Mouse (Mus musculus) megakaryocyte-erythroid progenitor cell, adult 5 weeks (primary cell): ENCODE results near the gene Olfr133. TPM values are rescaled to one million over a fixed set of nuclear protein-coding genes. Genes with fewer than 3 reads are reported as not detected.

ENCODE experiments used
- polyA plus RNA-seq: library from polyadenylated mRNA; stranded (reverse); fragments of >175 nt; gene quantifications from 2 replicates; pipeline ENCODE4 v1.2.3, GENCODE M21; 2012

Gene Olfr133
- polyA plus RNA-seq = not detected in 2 replicates

GRCm38 (mm10) chr17:38144981-38145380 is at the start of gene Olfr133:
Gene Olfr133 (plus strand): TSS chr17:38145281.

GRCm38 (mm10) chr17:38134426-38134825 is 10.7 kb upstream of the Olfr133 start, which contains the start of gene Olfr132:
Gene Olfr132 (minus strand): TSS chr17:38134526.

GRCm38 (mm10) chr17:38171088-38171487 is 26.0 kb downstream of the Olfr133 start, which contains the start of gene Olfr134:
Gene Olfr134 (plus strand): TSS chr17:38171388.

Other genes starting within 250 kb of the Olfr133 start
- 0.01 TPM in 1 of 2 replicates, not detected in the other for gene Olfr127, start 244.8 kb upstream of the Olfr133 start, polyA plus RNA-seq
- gene Olfr128, start 224.7 kb upstream of the Olfr133 start, polyA plus RNA-seq = not detected in 2 replicates
- not detected in 2 replicates for gene Olfr761, start 192.2 kb upstream of the Olfr133 start, polyA plus RNA-seq
- not detected in 2 replicates for gene Olfr129, start 85.2 kb upstream of the Olfr133 start, polyA plus RNA-seq
- not detected in 2 replicates for gene Olfr130, start 81.4 kb upstream of the Olfr133 start, polyA plus RNA-seq
- gene Olfr131, start 56.6 kb upstream of the Olfr133 start, polyA plus RNA-seq = not detected in 2 replicates
- gene Olfr132, start 10.8 kb upstream of the Olfr133 start, polyA plus RNA-seq = not detected in 2 replicates
- gene Olfr134, start 26.1 kb downstream of the Olfr133 start, polyA plus RNA-seq = not detected in 2 replicates
- gene Olfr135, start 59.1 kb downstream of the Olfr133 start, polyA plus RNA-seq = not detected in 2 replicates
- gene Olfr138, start 115.8 kb downstream of the Olfr133 start, polyA plus RNA-seq = not detected in 2 replicates
- not detected in 2 replicates for gene Olfr137, start 162.3 kb downstream of the Olfr133 start, polyA plus RNA-seq
- not detected in 2 replicates for gene Olfr136, start 184.6 kb downstream of the Olfr133 start, polyA plus RNA-seq